Mouse (Mus musculus): Measurements from ENCODE around the gene Tescl.

Tescl gene

DNA sequence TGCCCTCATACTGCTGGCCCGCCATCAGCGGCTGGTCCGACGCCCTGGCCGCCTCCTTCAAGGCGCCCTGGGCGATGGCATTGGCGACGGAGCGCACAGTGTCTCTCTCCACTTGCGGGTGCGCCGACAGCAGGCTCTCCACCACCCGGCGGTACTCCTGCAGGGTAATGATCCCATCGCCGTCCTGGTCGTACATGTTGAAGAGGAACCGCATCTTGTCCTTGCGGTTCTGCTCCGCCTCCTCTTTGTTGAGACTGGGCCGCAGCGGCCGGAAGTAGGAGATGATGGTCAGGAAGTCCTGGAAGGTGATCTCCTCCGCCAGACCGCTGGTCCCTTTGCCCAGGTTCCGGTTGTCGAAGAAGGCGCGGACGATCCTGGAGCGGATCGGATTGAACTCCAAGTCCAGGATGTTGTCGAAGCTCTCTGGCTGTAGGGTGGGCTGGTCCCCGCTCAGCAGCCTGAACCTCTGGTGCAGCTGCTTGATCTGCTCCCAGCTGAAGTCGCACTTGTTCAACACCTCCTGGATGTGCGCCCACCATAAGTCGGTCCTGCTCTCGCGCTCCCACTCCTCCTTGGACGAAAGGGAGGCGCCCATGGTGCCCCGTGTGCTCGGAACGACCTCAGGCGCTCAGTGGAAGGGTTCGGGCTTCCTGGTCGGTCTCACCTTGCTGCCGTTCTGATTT lies at the start of gene Tescl:
Gene Tescl (minus strand): TSS at position 633 of the 683 bp plus-strand sequence.
- DNase-seq (ENCODE audit: low spot score): no peak

DNA sequence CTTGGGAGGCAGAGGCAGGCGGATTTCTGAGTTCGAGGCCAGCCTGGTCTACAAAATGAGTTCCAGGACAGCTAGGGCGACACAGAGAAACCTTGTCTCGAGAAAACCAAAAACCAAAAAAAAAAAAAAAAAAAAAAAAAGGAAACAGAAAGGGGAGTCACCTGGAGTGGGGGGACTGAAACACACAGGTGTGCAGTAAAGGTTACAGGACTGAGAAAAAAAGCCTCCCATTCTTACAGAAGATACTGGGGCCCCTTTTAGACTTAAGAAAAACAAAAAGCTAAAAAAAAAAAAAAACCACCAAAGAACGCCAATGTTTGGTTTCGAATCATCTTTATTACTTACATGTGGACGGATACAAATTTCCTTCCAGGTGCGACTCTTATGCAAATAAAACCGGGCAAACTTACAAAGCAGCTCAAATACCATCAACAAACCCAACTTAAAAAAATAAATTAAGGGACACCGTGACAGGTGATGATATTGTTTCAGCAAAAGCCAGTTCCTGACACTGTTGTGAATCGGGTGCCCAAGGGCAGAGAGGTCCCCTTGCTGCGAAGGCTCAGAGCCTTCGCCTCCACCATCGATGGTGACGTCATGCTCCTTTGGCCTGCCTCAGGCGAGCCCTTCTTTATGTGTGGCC lies 49.1 kb upstream of the Tescl start:
- no peak for DNase-seq (ENCODE audit: low spot score)

- no peak for DNase-seq (ENCODE audit: low spot score)
These were observed 46.6 kb upstream of the Tescl start for GRCm38 (mm10) chr7:24380370-24380769.

DNA sequence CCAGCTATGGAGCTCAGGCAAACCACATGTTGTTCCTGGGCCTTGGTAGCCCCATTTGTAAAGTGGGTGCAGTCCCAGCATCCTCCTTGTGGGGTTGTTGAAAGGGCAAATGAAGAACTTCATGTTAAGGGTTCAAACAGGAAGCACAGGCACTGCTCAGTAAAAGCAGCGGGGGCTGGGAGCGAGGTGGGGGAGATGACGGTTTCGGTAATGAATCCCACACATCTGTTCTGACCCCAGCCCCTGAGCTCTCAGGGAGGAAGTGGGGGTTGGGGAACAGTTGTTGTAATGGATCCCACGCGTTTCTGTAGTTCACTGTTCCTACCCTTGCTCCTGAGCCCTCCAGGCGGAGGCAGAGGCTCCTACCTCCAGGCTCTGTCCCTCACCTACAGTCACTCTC lies 46.2 kb upstream of the Tescl start:
- no peak for DNase-seq (ENCODE audit: low spot score)

GRCm38 (mm10) chr7:24378049-24378701 lies 44.4 kb upstream of the Tescl start:
- DNase-seq (ENCODE audit: low spot score): no peak

DNA sequence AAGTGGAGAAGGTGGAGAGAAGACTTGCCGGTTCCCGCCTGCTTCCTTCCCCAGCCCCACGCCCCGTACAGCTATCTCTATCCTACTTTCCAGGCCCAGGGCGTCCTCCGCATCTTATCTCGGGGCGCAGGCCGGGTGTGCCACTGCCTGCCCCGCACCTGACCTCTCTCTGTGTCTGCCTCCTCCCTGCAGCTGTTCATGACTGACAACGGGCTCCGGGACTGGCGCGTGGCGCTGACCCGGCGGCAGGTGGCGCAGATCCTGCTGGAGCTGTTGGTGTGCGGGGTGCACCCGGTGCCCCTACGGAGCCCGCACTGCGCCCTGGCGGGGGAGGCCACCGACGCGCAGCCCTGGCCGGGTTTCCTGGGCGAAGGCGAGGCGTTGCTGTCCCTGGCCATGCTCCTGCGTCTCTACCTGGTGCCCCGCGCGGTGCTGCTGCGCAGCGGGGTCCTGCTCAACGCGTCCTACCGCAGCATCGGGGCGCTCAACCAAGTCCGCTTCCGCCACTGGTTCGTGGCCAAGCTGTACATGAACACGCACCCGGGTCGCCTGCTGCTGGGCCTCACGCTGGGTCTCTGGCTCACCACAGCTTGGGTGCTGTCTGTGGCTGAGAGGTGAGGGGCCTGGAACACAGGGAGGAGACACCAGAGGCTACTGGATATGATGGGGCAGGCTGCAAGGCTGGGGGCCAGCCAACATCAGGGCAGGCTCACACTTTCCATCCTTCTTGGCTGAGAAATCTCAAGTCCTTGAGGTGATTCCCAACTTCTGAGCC lies 43.5 kb upstream of the Tescl start:
- DNase-seq (ENCODE audit: low spot score): no peak

DNA sequence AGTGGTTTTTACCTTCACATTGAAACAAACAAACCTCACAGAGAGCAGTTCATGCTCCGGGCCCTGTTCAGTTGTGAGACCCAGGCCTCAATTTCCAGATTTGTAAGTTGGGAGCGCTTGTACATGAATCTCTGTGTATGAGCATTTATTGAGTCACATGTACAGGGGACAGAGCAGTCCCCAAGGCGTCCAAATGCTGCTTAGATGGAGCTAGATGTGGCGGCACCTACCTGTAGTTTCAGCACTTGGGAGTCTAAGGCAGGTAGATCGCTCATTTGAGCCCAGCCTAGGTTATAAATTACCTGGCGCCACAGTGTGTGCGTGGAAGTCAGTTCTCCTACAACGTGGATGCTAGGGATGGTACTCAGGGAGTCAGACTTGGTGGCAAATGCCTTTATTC lies 42.7 kb upstream of the Tescl start:
- DNase-seq (ENCODE audit: low spot score): no peak

DNA sequence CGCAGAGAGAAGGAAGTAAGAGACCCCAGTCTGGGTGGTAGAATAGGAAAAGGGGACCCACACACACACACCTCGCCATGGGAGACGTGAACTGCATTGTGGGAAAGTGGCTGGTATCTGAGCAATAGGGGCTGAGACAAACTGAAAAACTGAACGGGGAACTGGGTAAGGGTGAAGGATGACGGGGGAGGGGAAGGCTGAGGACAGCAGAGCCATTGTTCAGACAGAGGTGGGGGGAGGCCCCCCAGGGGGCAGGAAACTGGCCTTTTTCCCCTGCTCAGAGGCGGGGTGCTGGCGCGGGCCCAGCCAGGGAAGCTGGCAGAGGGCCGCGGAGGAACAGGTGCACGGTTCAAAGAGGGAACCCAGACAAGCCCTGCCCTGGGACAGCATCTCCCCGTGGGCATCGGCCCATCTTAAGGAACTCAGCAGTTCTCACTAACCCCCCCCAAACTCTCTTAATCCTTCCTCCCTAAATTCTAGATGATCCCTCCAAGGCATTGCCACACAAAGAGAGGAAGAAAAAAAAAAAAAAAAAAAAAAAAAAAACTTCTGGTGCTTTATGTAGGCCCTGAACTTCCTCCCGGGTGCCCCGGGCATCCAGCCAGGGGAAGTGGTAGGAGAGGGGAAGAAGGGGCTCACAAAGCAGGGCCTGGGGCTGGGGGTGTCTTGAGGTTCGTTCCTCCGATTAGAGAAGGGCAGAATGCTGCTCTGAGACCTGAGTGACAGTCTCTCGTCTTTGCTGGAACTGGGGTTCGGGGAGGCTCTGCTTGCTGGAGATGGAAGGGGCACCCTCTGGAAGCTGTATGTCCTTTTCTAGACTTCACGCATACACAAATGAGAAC lies 40.0 kb upstream of the Tescl start:
- DNase-seq (ENCODE audit: low spot score): no peak

- DNase-seq (ENCODE audit: low spot score): no peak
These were observed 39.0 kb upstream of the Tescl start for GRCm38 (mm10) chr7:24372786-24373185.

GRCm38 (mm10) chr7:24372300-24372699 lies 38.6 kb upstream of the Tescl start:
- no peak for DNase-seq (ENCODE audit: low spot score)

GRCm38 (mm10) chr7:24371809-24372145 lies 38.0 kb upstream of the Tescl start:
- no peak for DNase-seq (ENCODE audit: low spot score)

DNA sequence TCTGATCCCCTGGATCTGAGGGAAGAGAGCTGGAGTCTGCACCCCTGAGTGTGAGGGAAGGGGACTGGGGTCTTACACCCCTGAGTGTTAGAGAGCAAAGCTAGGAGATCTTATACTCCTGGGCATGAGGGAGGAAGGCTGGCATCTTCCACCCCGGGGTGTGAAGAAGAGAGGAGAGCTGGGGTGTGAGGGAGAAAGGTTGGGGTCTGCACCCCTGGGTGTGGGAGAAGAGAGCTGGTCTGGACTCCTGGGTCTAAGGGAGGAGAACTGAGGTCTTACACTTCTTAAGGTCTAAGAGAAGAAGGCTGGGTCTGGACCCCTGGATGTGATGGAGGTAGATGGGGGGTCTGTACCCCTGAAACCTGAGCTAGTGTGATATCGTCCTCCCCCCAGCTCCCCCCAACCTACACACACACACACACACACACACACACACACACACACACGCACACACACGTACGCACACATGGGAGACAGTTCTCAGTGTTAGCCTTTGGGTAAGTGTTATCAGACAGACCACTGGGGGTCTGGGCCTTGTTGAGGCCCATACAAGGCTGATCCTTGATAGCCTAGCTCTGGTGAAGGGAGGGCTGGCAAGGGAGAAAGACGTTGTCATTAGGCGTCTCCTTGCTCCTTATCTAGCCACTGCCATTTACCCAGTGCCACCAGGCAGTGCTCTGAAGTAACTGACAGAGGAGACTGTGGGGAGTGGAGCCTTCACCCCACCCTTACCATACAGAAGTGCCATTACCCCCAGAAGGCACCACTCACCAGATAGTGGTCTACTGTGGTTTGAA lies 37.5 kb upstream of the Tescl start:
- no peak for DNase-seq (ENCODE audit: low spot score)

DNA sequence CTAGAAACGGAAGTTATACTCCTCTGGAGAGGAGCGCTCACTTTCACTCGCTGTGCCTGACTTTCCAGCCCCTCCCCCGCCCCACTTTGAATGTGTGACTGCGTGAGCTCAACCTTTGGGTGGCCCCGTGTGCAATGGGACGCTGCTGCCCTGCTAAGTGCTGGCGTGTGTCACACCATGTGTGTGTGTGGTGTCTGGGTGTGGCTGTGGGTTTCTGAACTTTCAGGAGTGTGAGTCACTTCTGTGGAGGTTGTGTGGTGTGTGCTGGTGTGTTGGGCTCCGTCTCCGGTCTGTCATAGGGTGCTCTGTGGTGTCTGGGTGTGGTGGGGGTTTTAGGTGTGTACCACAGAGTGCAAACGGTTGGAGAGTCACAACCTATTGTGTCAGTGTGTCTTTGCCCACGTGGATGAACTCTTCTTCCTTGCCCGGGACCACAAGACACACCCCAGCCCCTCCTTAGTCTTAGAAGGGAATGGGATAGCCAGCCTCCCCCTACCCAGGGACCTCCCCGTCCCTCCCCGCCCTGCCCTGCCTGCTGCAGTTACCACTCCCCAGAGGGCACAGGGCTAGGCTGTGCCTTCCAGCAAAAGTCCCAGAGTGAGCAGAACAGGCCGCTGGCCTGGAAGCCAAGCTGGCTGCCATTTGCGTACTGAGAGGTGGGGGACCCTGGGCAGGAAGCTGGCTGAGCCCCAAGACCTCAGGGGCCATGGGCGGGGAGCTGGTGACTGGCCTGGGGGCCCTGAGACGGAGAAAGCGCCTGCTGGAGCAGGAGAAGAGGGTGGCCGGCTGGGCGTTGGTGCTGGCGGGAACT lies 36.2 kb upstream of the Tescl start, which contains the start of gene Kcnn4:
Gene Kcnn4 (plus strand): TSS at position 533 of the 811 bp plus-strand sequence.
- DNase-seq (ENCODE audit: low spot score): no peak

DNA sequence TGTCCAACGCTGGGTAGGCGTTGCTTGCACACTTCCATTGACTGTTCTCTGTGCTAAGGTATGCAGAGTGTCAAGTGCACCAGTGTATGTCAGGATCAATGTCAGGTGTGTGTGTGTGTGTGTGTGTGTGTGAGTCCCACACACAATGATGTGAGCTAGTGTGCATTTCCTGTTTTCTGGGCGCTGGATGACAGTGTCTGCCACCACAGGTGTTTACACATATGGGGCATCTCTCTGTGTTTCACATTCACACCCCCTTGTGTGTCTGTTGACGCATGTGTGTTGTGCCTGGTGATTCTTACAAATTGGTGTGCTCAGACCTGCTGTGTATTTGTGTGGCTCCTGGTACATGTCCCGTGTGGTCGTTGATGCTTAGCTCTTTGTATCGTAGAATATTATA lies 35.2 kb upstream of the Tescl start:
- no peak for DNase-seq (ENCODE audit: low spot score)

GRCm38 (mm10) chr7:24368226-24368625 lies 34.5 kb upstream of the Tescl start:
- DNase-seq (ENCODE audit: low spot score): no peak

- no peak for DNase-seq (ENCODE audit: low spot score)
These were observed 33.2 kb upstream of the Tescl start for GRCm38 (mm10) chr7:24366716-24367632.

DNA sequence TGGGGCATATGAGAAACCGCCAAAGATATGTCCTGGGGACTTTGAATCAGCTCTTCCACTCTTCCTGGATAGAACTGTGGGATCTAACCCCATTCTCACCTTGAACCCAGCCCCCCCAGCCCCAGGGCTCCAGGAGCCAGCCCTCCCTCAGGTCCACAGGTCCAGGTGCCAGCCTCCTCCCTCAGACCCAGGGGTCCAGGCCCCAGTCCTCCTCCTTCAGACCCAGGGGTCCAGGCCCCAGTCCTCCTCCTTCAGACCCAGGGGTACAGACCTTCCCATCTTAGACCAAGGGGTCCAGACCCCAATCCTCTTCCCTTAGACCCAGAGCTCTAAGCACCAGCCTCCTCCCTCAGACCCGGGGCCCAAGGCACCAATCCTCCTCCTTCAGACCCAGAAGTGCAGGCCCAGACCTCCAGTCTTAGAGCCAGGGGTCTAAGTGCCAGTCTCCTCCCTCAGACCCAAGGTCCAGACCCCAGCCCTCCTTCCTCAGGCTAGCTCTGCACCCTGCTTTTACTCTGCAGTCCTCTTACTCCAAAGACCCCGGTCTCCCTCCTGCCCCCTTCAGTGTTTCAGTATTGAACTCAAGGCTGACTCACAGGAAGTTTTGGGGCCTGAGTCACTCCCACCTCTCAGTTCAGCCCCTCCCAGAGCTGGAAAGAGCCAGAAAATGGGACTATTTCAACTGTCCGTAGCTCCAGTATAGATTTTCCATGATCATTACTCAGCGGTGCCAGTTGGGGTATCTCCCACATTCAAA lies 31.7 kb upstream of the Tescl start:
- DNase-seq (ENCODE audit: low spot score): no peak

DNA sequence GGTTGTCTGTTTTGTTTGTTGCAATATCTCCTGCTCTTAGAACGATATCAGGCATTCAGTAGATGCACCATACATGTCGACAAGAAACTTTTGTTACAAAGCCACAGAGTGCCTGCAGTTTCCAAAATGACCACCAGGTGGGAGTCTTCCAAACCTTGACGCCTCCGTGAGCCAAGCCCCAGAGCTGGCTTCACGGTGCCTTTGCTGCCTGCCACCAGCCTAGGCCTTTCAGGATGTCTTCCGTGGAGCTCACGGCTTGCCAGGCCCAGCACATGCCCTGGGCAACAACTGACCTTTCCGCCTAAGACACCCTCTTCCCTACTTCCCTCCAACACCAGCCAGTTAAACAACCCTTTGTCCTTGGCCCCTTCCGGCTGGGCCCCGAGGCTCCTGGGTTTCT lies 31.1 kb upstream of the Tescl start:
- peak; percentile 77 for DNase-seq (ENCODE audit: low spot score)

All from left cerebral cortex, adult 11 months (tissue).